Mouse (Mus musculus) heart, postnatal 0 days (tissue): ENCODE results near the gene Erh. TPM values are rescaled to one million over a fixed set of nuclear protein-coding genes. Genes with fewer than 3 reads are reported as not detected.

ENCODE experiments used
- ATAC-seq: fragments of 200-750 bp; cut with Nextera tagmentation; 2 replicates; pipeline ENCODE4 v1.8.0; 2017; ENCODE audit warnings: low read depth, moderate number of reproducible peaks, moderate library complexity; ENCODE audit not compliant: insufficient read depth
- DNase-seq: peaks from one replicate; pipeline ENCODE4 v3.0.0-alpha.2; 2016; ENCODE audit warnings: low spot score
- H3K27ac ChIP-seq: fragments of 300-500 bp; sonication (generic); 2 replicates; pipeline ENCODE4 v1.5.1; 2014; ENCODE audit warnings: low read depth, mild to moderate bottlenecking
- H3K27me3 ChIP-seq: fragments of 300-500 bp; sonication (generic); 2 replicates; pipeline ENCODE4 v1.6.1; 2014; ENCODE audit warnings: low read length, mixed read lengths; ENCODE audit not compliant: control insufficient read depth, insufficient read depth
- H3K36me3 ChIP-seq: fragments of 300-500 bp; sonication (generic); replicated peaks from 2 replicates; pipeline ENCODE4 v1.6.1; 2014; ENCODE audit warnings: low read length, mixed read lengths; ENCODE audit not compliant: control insufficient read depth, insufficient read depth
- H3K4me1 ChIP-seq: fragments of 300-500 bp; sonication (generic); 2 replicates; pipeline ENCODE4 v1.6.1; 2014; ENCODE audit warnings: antibody characterized with exemption; ENCODE audit not compliant: control insufficient read depth, insufficient read depth
- H3K4me2 ChIP-seq: fragments of 300-500 bp; sonication (generic); 2 replicates; pipeline ENCODE4 v1.6.1; 2014; ENCODE audit warnings: low read depth, mild to moderate bottlenecking, low read length, moderate library complexity
- H3K4me3 ChIP-seq: fragments of 300-500 bp; sonication (generic); 2 replicates; pipeline ENCODE4 v1.5.1; 2014; ENCODE audit warnings: low read depth, low read length
- H3K9ac ChIP-seq: fragments of 300-500 bp; sonication (generic); replicated peaks from 2 replicates; pipeline ENCODE4 v1.6.1; 2014; ENCODE audit warnings: low read depth, low read length, mixed read lengths
- H3K9me3 ChIP-seq: fragments of 300-500 bp; sonication (generic); replicated peaks from 2 replicates; pipeline ENCODE4 v1.6.1; 2016; ENCODE audit warnings: low read length; ENCODE audit not compliant: control insufficient read depth
- CTCF ChIP-seq: IDR thresholded peaks from 2 replicates; pipeline ENCODE4 v1.5.1; 2016; ENCODE audit warnings: antibody characterized with exemption, control low read depth, low read depth
- EP300 ChIP-seq: IDR thresholded peaks from 2 replicates; pipeline ENCODE4 v1.6.1; 2016; ENCODE audit warnings: antibody characterized with exemption, low read depth
- WGBS: fragments of 180-500 bp; shearing (Covaris S2); extraction: QIAGEN DNeasy Blood & Tissue Kit; methylation state at CpG from one replicate; pipeline ENCODE4 v1.1.7; 2014; 5-methylcytosine and 5-hydroxymethylcytosine counted together
- polyA plus RNA-seq: library from polyadenylated mRNA; unstranded; fragments of >200 nt; fragmentation: Nextera tagmentation; extraction: Ambion mirVana; gene quantifications from 2 replicates; pipeline ENCODE4 v1.2.1, GENCODE M21; 2015
- total RNA-seq: library from RNA; depleted of rRNA; stranded (reverse); fragments of >200 nt; gene quantifications from 2 replicates; pipeline ENCODE4 v1.2.3, GENCODE M21; 2014; ENCODE audit warnings: low replicate concordance

Erh gene
- total and polyA plus RNA-seq, 2 experiments from 2014 or later, result 46.4 to 128 TPM

- no peaks in the 10 kb centered on the region for H3K9me3 ChIP-seq
- peak overlapping the region; percentile 89 for H3K27ac ChIP-seq
- peak overlapping the region; percentile 96 for H3K4me2 ChIP-seq
- DNase-seq (no peak), ATAC-seq (no peak)
- peak overlapping the region; percentile 86 for H3K4me3 ChIP-seq
- H3K9ac ChIP-seq, result peak overlapping the region; percentile 92
- H3K36me3 ChIP-seq, result peaks cover 24% of the 10 kb centered on the region
- peaks cover 32% of the 10 kb centered on the region for H3K4me1 ChIP-seq
- H3K27me3 ChIP-seq, result no peaks in the 10 kb centered on the region
- WGBS, result 3% methylated on average over 18 of the region's 18 CpGs
- TF ChIP-seq EP300 (no peak), CTCF (no peak)
These were observed 346 bp upstream of the Erh start for GRCm38 (mm10) chr12:80644506-80644868.

GRCm38 (mm10) chr12:80642725-80643692, 1.1 kb downstream of the Erh start:
- Histone ChIP-seq H3K4me1 (peaks cover 32% of the 10 kb centered on the region), H3K9ac (peak overlapping the region; percentile 92), H3K27me3 (no peaks in the 10 kb centered on the region), H3K9me3 (no peaks in the 10 kb centered on the region), H3K27ac (peak overlapping the region; percentile 89), H3K4me2 (peak overlapping the region; percentile 96), H3K36me3 (peaks cover 31% of the 10 kb centered on the region), H3K4me3 (peak overlapping the region; percentile 86)
- ATAC-seq (peak; percentile 37), DNase-seq (peak; percentile 19)
- TF ChIP-seq CTCF (peak; percentile 48), EP300 (no peak)
- WGBS, result 5% methylated on average over 48 of the region's 48 CpGs

GRCm38 (mm10) chr12:80631790-80632189, 12.4 kb downstream of the Erh start:
- Histone ChIP-seq H3K27ac (no peak overlapping the region), H3K4me2 (no peak overlapping the region), H3K27me3 (no peaks in the 10 kb centered on the region), H3K4me1 (no peaks in the 10 kb centered on the region), H3K9ac (no peak overlapping the region), H3K4me3 (no peak overlapping the region), H3K36me3 (peaks cover 33% of the 10 kb centered on the region), H3K9me3 (no peaks in the 10 kb centered on the region)
- DNase-seq (no peak), ATAC-seq (no peak)
- no peak for TF ChIP-seq CTCF
- TF ChIP-seq EP300, result no peak
- 68% methylated on average over 5 of the region's 5 CpGs for WGBS

- 60% methylated on average over 5 of the region's 5 CpGs for WGBS
- no peak overlapping the region for H3K4me2 ChIP-seq
- H3K9ac ChIP-seq, result no peak overlapping the region
These were observed 23.6 kb downstream of the Erh start for GRCm38 (mm10) chr12:80620501-80620900.

GRCm38 (mm10) chr12:80615371-80616257, 28.5 kb downstream of the Erh start:
- 49% methylated on average over 7 of the region's 7 CpGs for WGBS
- no peak overlapping the region for H3K27ac ChIP-seq
- no peaks in the 10 kb centered on the region for H3K36me3 ChIP-seq
- H3K9ac ChIP-seq, result no peak overlapping the region
- TF ChIP-seq EP300, result no peak
- no peak for TF ChIP-seq CTCF
- H3K4me2 ChIP-seq, result no peak overlapping the region
- H3K4me1 ChIP-seq, result peaks cover 3% of the 10 kb centered on the region; the same call in 1 of the 2 replicates
- no peaks in the 10 kb centered on the region for H3K9me3 ChIP-seq
- no peaks in the 10 kb centered on the region for H3K27me3 ChIP-seq
- DNase-seq (no peak), ATAC-seq (no peak)
- no peak overlapping the region for H3K4me3 ChIP-seq

More at GRCm38 (mm10) chr12:80620501-80620900, 23.6 kb downstream of the Erh start:
- TF ChIP-seq EP300 (no peak), CTCF (no peak)
- H3K4me3 ChIP-seq, result no peak overlapping the region
- no peak for DNase-seq
- no peaks in the 10 kb centered on the region for H3K36me3 ChIP-seq
- no peaks in the 10 kb centered on the region for H3K27me3 ChIP-seq
- H3K4me1 ChIP-seq, result no peaks in the 10 kb centered on the region
- no peaks in the 10 kb centered on the region for H3K9me3 ChIP-seq
- no peak overlapping the region for H3K27ac ChIP-seq
- no peak for ATAC-seq
